Mouse (Mus musculus) brain, embryonic 14.5 days (tissue): ENCODE data around the gene Tbc1d8.

Experiments used
- CTCF ChIP-seq: fragments of 200-500 bp; IDR thresholded peaks from 2 replicates; pipeline ENCODE4 v1.5.1; 2012; ENCODE audit warnings: inconsistent platforms, mild to moderate bottlenecking, moderate library complexity, borderline replicate concordance; ENCODE audit not compliant: insufficient read depth, insufficient read length; ENCODE audit errors: extremely low read depth
- POLR2A ChIP-seq: fragments of 200-500 bp; IDR thresholded peaks from 2 replicates; pipeline ENCODE4 v1.6.1; 2012; ENCODE audit warnings: mild to moderate bottlenecking, inconsistent platforms, borderline replicate concordance; ENCODE audit not compliant: poor library complexity, insufficient read depth, insufficient read length, severe bottlenecking; ENCODE audit errors: extremely low read depth

GRCm38 (mm10) chr1:39381017-39381416 is 97.5 kb downstream of the Tbc1d8 start:
- TF ChIP-seq POLR2A (no peak), CTCF (no peak)
